Mouse (Mus musculus): ENCODE measurements around the gene Uggt2. TPM values are rescaled to one million over a fixed set of nuclear protein-coding genes. Genes with fewer than 3 reads are reported as not detected.

Uggt2 gene
- polyA plus RNA-seq, 1 experiment from 2014 or later = 27.9 TPM

GRCm38 (mm10) chr14:118980890-118981289 lies 118.3 kb downstream of the Uggt2 start:
- Histone ChIP-seq H3K27me3 (ENCODE audit: control insufficient read depth, insufficient read depth, low read length) (no peaks in the 10 kb centered on the region), H3K9ac (replicated peaks; ENCODE audit: low read length) (no peak overlapping the region), H3K27ac (replicated peaks; ENCODE audit: low read depth, low read length) (no peak overlapping the region), H3K36me3 (ENCODE audit: control insufficient read depth, insufficient read depth, low read length) (peaks cover 77% of the 10 kb centered on the region), H3K9me3 (ENCODE audit: control insufficient read depth, low read length) (no peaks in the 10 kb centered on the region), H3K4me2 (ENCODE audit: low read length) (no peak overlapping the region), H3K4me1 (ENCODE audit: control insufficient read depth, insufficient read depth, low read length) (no peaks in the 10 kb centered on the region), H3K4me3 (replicated peaks; ENCODE audit: low read depth, low read length) (no peak overlapping the region)
- whole genome bisulfite sequencing = 88% methylated on average over 8 of the region's 8 CpGs
- ATAC-seq (ENCODE audit: low FRiP score, low TSS enrichment) (no peak), DNase-seq (no peak)

GRCm38 (mm10) chr14:118980358-118980757 lies 118.9 kb downstream of the Uggt2 start:
- Histone ChIP-seq H3K9ac (replicated peaks; ENCODE audit: low read length) (no peak overlapping the region), H3K27me3 (ENCODE audit: control insufficient read depth, insufficient read depth, low read length) (no peaks in the 10 kb centered on the region), H3K36me3 (ENCODE audit: control insufficient read depth, insufficient read depth, low read length) (peaks cover 78% of the 10 kb centered on the region), H3K4me1 (ENCODE audit: control insufficient read depth, insufficient read depth, low read length) (no peaks in the 10 kb centered on the region), H3K4me3 (replicated peaks; ENCODE audit: low read depth, low read length) (no peak overlapping the region), H3K9me3 (ENCODE audit: control insufficient read depth, low read length) (no peaks in the 10 kb centered on the region), H3K4me2 (ENCODE audit: low read length) (no peak overlapping the region), H3K27ac (replicated peaks; ENCODE audit: low read depth, low read length) (no peak overlapping the region)
- DNase-seq (no peak), ATAC-seq (ENCODE audit: low FRiP score, low TSS enrichment) (no peak)
- WGBS = 68% methylated on average over 5 of the region's 5 CpGs

- no peak for ATAC-seq (ENCODE audit: low FRiP score, low TSS enrichment)
- WGBS = 70% methylated on average over 7 of the region's 7 CpGs
- Histone ChIP-seq H3K27ac (replicated peaks; ENCODE audit: low read depth, low read length) (no peak overlapping the region), H3K9ac (replicated peaks; ENCODE audit: low read length) (no peak overlapping the region), H3K4me3 (replicated peaks; ENCODE audit: low read depth, low read length) (no peak overlapping the region), H3K4me1 (ENCODE audit: control insufficient read depth, insufficient read depth, low read length) (no peaks in the 10 kb centered on the region), H3K27me3 (ENCODE audit: control insufficient read depth, insufficient read depth, low read length) (no peaks in the 10 kb centered on the region), H3K4me2 (ENCODE audit: low read length) (no peak overlapping the region), H3K36me3 (ENCODE audit: control insufficient read depth, insufficient read depth, low read length) (peaks cover 79% of the 10 kb centered on the region), H3K9me3 (ENCODE audit: control insufficient read depth, low read length) (no peaks in the 10 kb centered on the region)
- no peak for DNase-seq
Observed at GRCm38 (mm10) chr14:118979571-118980325, 119.5 kb downstream of the Uggt2 start.

- no peak for ATAC-seq (ENCODE audit: low FRiP score, low TSS enrichment)
- no peak overlapping the region for H3K4me3 ChIP-seq (replicated peaks; ENCODE audit: low read depth, low read length)
- DNase-seq = no peak
- no peak overlapping the region for H3K27ac ChIP-seq (replicated peaks; ENCODE audit: low read depth, low read length)
- 74% methylated on average over 8 of the region's 8 CpGs for WGBS
- no peaks in the 10 kb centered on the region for H3K9me3 ChIP-seq (ENCODE audit: control insufficient read depth, low read length)
- no peaks in the 10 kb centered on the region for H3K27me3 ChIP-seq (ENCODE audit: control insufficient read depth, insufficient read depth, low read length)
- no peak overlapping the region for H3K9ac ChIP-seq (replicated peaks; ENCODE audit: low read length)
- H3K4me1 ChIP-seq (ENCODE audit: control insufficient read depth, insufficient read depth, low read length) = no peaks in the 10 kb centered on the region
- H3K36me3 ChIP-seq (ENCODE audit: control insufficient read depth, insufficient read depth, low read length) = peaks cover 81% of the 10 kb centered on the region
- H3K4me2 ChIP-seq (ENCODE audit: low read length) = no peak overlapping the region
Observed at GRCm38 (mm10) chr14:118977136-118977816, 122.0 kb downstream of the Uggt2 start.

- 96% methylated on average over 6 of the region's 6 CpGs for WGBS
- no peaks in the 10 kb centered on the region for H3K27me3 ChIP-seq (ENCODE audit: control insufficient read depth, insufficient read depth, low read length)
- no peaks in the 10 kb centered on the region for H3K4me1 ChIP-seq (ENCODE audit: control insufficient read depth, insufficient read depth, low read length)
- no peak overlapping the region for H3K9ac ChIP-seq (replicated peaks; ENCODE audit: low read length)
- no peak overlapping the region for H3K27ac ChIP-seq (replicated peaks; ENCODE audit: low read depth, low read length)
- DNase-seq (no peak), ATAC-seq (ENCODE audit: low FRiP score, low TSS enrichment) (no peak)
- H3K36me3 ChIP-seq (ENCODE audit: control insufficient read depth, insufficient read depth, low read length) = peaks cover 72% of the 10 kb centered on the region
- no peaks in the 10 kb centered on the region for H3K9me3 ChIP-seq (ENCODE audit: control insufficient read depth, low read length)
- H3K4me2 ChIP-seq (ENCODE audit: low read length) = no peak overlapping the region
- no peak overlapping the region for H3K4me3 ChIP-seq (replicated peaks; ENCODE audit: low read depth, low read length)
Observed at GRCm38 (mm10) chr14:118972268-118972667, 127.0 kb downstream of the Uggt2 start.

GRCm38 (mm10) chr14:118967646-118968045 lies 131.6 kb downstream of the Uggt2 start:
- Histone ChIP-seq H3K27me3 (ENCODE audit: control insufficient read depth, insufficient read depth, low read length) (no peaks in the 10 kb centered on the region), H3K4me2 (ENCODE audit: low read length) (no peak overlapping the region), H3K36me3 (ENCODE audit: control insufficient read depth, insufficient read depth, low read length) (peaks cover 32% of the 10 kb centered on the region), H3K4me3 (replicated peaks; ENCODE audit: low read depth, low read length) (no peak overlapping the region), H3K9ac (replicated peaks; ENCODE audit: low read length) (no peak overlapping the region), H3K9me3 (ENCODE audit: control insufficient read depth, low read length) (no peaks in the 10 kb centered on the region), H3K27ac (replicated peaks; ENCODE audit: low read depth, low read length) (no peak overlapping the region), H3K4me1 (ENCODE audit: control insufficient read depth, insufficient read depth, low read length) (no peaks in the 10 kb centered on the region)
- no peak for ATAC-seq (ENCODE audit: low FRiP score, low TSS enrichment)
- 89% methylated on average over 7 of the region's 7 CpGs for WGBS
- DNase-seq = no peak

GRCm38 (mm10) chr14:118965356-118966000 lies 133.8 kb downstream of the Uggt2 start:
- Histone ChIP-seq H3K9me3 (ENCODE audit: control insufficient read depth, low read length) (no peaks in the 10 kb centered on the region), H3K36me3 (ENCODE audit: control insufficient read depth, insufficient read depth, low read length) (peaks cover 26% of the 10 kb centered on the region), H3K27ac (replicated peaks; ENCODE audit: low read depth, low read length) (no peak overlapping the region), H3K27me3 (ENCODE audit: control insufficient read depth, insufficient read depth, low read length) (no peaks in the 10 kb centered on the region), H3K4me3 (replicated peaks; ENCODE audit: low read depth, low read length) (no peak overlapping the region), H3K4me2 (ENCODE audit: low read length) (no peak overlapping the region), H3K4me1 (ENCODE audit: control insufficient read depth, insufficient read depth, low read length) (no peaks in the 10 kb centered on the region), H3K9ac (replicated peaks; ENCODE audit: low read length) (no peak overlapping the region)
- no peak for DNase-seq
- ATAC-seq (ENCODE audit: low FRiP score, low TSS enrichment) = no peak
- 93% methylated on average over 4 of the region's 4 CpGs for WGBS

- Histone ChIP-seq H3K9me3 (ENCODE audit: control insufficient read depth, low read length) (no peaks in the 10 kb centered on the region), H3K27me3 (ENCODE audit: control insufficient read depth, insufficient read depth, low read length) (no peaks in the 10 kb centered on the region), H3K36me3 (ENCODE audit: control insufficient read depth, insufficient read depth, low read length) (peaks cover 53% of the 10 kb centered on the region), H3K4me1 (ENCODE audit: control insufficient read depth, insufficient read depth, low read length) (no peaks in the 10 kb centered on the region), H3K9ac (replicated peaks; ENCODE audit: low read length) (no peak overlapping the region), H3K27ac (replicated peaks; ENCODE audit: low read depth, low read length) (no peak overlapping the region), H3K4me3 (replicated peaks; ENCODE audit: low read depth, low read length) (no peak overlapping the region), H3K4me2 (ENCODE audit: low read length) (no peak overlapping the region)
- DNase-seq (no peak), ATAC-seq (ENCODE audit: low FRiP score, low TSS enrichment) (no peak)
- 83% methylated on average over 3 of the region's 3 CpGs for WGBS
Observed at GRCm38 (mm10) chr14:118958010-118958409, 141.2 kb downstream of the Uggt2 start.

All from midbrain, embryonic 14.5 days (tissue).